Mouse (Mus musculus) limb, embryonic 12.5 days (tissue): Measurements from ENCODE around the gene Gxylt1. TPM values are rescaled to one million over a fixed set of nuclear protein-coding genes. Genes with fewer than 3 reads are reported as not detected.
A peak's percentile ranks its signal among the peaks of the same experiment; 100 is the strongest.

ENCODE experiments used
- ATAC-seq: fragments of 200-750 bp; cut with Nextera tagmentation; 2 replicates; pipeline ENCODE4 v1.8.0; 2017; ENCODE audit warnings: low read depth, moderate TSS enrichment; ENCODE audit not compliant: insufficient number of reproducible peaks, insufficient read depth, low FRiP score, low TSS enrichment
- H3K27ac ChIP-seq: fragments of 300-500 bp; sonication (generic); 2 replicates; pipeline ENCODE4 v1.5.1; 2016; ENCODE audit warnings: mild to moderate bottlenecking, moderate library complexity
- H3K27me3 ChIP-seq: fragments of 300-500 bp; sonication (generic); 2 replicates; pipeline ENCODE4 v1.6.1; 2016; ENCODE audit warnings: mild to moderate bottlenecking, moderate library complexity
- H3K36me3 ChIP-seq: fragments of 300-500 bp; sonication (generic); 2 replicates; pipeline ENCODE4 v1.6.1; 2016; ENCODE audit warnings: mild to moderate bottlenecking, moderate library complexity
- H3K4me1 ChIP-seq: fragments of 300-500 bp; sonication (generic); replicated peaks from 2 replicates; pipeline ENCODE4 v1.6.1; 2016
- H3K4me2 ChIP-seq: fragments of 300-500 bp; sonication (generic); 2 replicates; pipeline ENCODE4 v1.6.1; 2016; ENCODE audit warnings: mild to moderate bottlenecking, moderate library complexity
- H3K4me3 ChIP-seq: fragments of 300-500 bp; sonication (generic); replicated peaks from 2 replicates; pipeline ENCODE4 v1.5.1; 2016; ENCODE audit warnings: mild to moderate bottlenecking
- H3K9ac ChIP-seq: fragments of 300-500 bp; sonication (generic); replicated peaks from 2 replicates; pipeline ENCODE4 v1.6.1; 2016; ENCODE audit warnings: mild to moderate bottlenecking, moderate library complexity
- H3K9me3 ChIP-seq: fragments of 300-500 bp; sonication (generic); 2 replicates; pipeline ENCODE4 v1.6.1; 2016; ENCODE audit warnings: mild to moderate bottlenecking, moderate library complexity
- WGBS: fragments of 180-500 bp; shearing (Covaris S2); methylation state at CpG from one replicate; pipeline ENCODE4 v1.1.7; 2016; 5-methylcytosine and 5-hydroxymethylcytosine counted together
- polyA plus RNA-seq: library from polyadenylated mRNA; unstranded; fragments of >200 nt; fragmentation: Nextera tagmentation; extraction: Ambion mirVana; gene quantifications from 2 replicates; pipeline ENCODE4 v1.2.1, GENCODE M21; 2016

Gene Gxylt1
- polyA plus RNA-seq, 1 experiment from 2014 or later: 25.9 TPM

DNA sequence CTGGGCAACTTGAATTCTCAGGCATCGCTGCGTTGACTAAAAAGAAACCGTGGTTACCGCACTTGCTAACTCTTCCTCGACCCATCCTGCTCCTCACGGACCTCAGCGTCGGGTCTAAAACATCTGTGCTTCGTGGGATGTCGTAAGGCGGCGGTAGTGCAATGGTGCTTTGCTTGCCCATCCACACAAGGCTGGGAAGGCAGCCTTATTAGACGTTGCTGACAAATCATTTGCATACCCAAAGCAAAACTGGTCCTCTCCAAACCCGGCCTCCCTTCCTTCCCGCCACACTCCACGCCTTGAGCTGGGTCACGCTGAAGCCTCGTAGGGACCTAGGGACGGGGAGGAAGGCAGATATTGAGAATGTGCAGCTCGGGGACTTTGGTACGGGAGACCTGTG lies 644 bp upstream of the Gxylt1 start:
- Histone ChIP-seq H3K27me3 (no peaks in the 10 kb centered on the region), H3K4me1 (peaks cover 28% of the 10 kb centered on the region), H3K4me2 (peak overlapping the region; percentile 93), H3K9me3 (no peaks in the 10 kb centered on the region), H3K27ac (peak overlapping the region; percentile 78), H3K4me3 (peak overlapping the region; percentile 86), H3K36me3 (peaks cover 11% of the 10 kb centered on the region; the same call in 1 of the 2 replicates), H3K9ac (peak overlapping the region; percentile 91)
- under 1% methylated on average over 21 of the region's 21 CpGs for WGBS
- ATAC-seq: peak; percentile 50

DNA sequence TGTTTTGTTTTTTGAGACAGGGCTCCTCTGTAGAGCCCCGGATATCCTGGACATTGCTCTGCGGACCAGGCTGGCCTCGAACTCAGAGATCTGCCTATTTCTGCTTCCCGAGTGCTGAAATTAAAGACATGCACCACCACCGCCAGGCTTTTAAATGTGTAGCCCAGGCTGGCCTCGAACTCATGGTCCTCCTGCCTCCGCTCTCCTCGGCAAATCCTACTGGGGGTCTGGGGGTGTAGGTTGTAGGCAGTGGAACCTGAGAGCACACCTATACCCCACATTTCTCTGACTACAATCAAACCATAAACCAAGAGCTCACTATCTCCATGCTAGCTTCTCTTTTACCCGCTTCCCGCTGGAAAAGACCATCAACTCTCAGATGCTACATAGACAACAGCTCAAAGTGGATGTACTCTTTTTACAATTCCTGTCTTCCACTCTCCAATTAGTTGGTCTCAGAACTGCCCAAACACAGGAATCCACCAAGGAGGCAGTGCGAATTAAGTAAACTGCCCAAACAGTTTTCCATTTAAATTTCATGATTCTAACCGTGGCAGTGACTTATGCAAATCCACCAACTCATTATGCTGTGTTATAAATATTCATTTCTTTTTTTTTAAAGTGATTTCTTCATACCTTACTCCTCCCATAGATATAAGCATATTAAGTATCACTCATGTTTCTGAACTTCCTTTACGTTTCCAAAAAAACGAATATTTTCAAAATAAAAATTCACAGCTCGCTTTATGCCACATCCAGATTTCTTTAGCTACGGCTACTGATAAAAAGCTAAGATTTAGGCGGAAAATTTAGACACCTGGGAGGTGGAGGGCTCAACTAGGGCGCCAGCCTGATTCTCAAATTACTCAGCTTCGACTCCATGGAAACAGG lies 946 bp downstream of the Gxylt1 start:
- no peaks in the 10 kb centered on the region for H3K9me3 ChIP-seq
- no peaks in the 10 kb centered on the region for H3K27me3 ChIP-seq
- no peak for ATAC-seq
- peak overlapping the region; percentile 93 for H3K27ac ChIP-seq
- WGBS: 44% methylated on average over 19 of the region's 19 CpGs
- H3K36me3 ChIP-seq: peaks cover 13% of the 10 kb centered on the region; the same call in 1 of the 2 replicates
- peak overlapping the region; percentile 93 for H3K4me2 ChIP-seq
- peaks cover 28% of the 10 kb centered on the region for H3K4me1 ChIP-seq
- H3K4me3 ChIP-seq: peak overlapping the region; percentile 86
- H3K9ac ChIP-seq: peak overlapping the region; percentile 91

DNA sequence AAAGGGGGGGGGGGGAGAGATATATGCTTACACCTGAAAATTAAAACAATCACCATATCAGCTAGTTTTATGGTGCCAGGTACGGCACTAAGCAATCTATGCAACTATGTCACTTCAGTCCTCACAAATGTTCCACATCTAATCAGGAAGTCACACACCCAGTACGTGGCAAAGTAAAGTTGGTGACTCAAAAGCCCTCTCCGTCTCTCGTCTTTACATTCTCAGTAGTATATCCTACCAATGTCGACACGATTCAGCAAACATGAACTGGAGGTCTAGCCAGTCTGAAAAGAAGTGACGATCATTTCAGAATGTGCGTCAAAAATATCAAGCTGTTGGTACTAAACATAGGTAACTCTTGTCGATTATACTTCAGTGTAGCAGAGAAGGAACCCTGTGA lies 2.0 kb downstream of the Gxylt1 start:
- Histone ChIP-seq H3K9ac (0 out of 2 replicates have a peak overlapping the region, but pooled peaks have one; percentile 12), H3K4me1 (peaks cover 28% of the 10 kb centered on the region), H3K4me2 (peak overlapping the region; percentile 93; the same call in 1 of the 2 replicates), H3K27ac (no peak overlapping the region), H3K4me3 (no peak overlapping the region), H3K36me3 (peaks cover 11% of the 10 kb centered on the region; the same call in 1 of the 2 replicates), H3K27me3 (no peaks in the 10 kb centered on the region), H3K9me3 (no peaks in the 10 kb centered on the region)
- ATAC-seq: no peak
- 94% methylated on average over 9 of the region's 9 CpGs for WGBS

DNA sequence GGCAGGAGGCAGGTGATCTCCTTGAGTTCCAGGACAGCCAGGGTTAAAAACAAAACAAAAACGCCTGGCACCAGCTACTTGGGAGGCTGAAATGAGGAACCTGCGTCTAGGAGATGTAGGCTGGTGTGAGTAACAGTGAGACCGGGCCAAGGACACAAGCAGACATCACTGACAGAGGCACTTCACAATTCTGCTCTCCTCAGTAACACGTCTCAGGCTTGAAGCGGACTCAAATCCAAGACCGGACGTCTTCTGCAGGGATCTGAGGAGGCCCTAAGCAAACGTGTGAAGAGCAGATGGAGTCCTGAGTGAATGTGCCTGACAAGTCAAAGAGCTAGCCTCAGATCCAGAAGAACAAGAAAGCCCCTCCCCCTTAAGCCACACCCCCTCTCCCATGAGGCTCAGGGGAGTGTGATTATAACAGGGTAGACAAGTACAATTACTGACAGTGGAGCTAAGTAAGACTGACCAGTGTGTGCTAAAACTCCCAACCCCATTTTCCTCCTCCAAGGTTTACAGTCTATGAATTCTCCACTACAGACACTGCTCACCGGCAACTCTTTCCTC lies 4.6 kb downstream of the Gxylt1 start:
- ATAC-seq: no peak
- Histone ChIP-seq H3K9me3 (no peaks in the 10 kb centered on the region), H3K4me2 (no peak overlapping the region), H3K9ac (no peak overlapping the region), H3K27me3 (no peaks in the 10 kb centered on the region), H3K4me1 (peaks cover 23% of the 10 kb centered on the region), H3K27ac (no peak overlapping the region), H3K36me3 (peaks cover 11% of the 10 kb centered on the region; the same call in 1 of the 2 replicates), H3K4me3 (no peak overlapping the region)
- 84% methylated on average over 9 of the region's 9 CpGs for WGBS

DNA sequence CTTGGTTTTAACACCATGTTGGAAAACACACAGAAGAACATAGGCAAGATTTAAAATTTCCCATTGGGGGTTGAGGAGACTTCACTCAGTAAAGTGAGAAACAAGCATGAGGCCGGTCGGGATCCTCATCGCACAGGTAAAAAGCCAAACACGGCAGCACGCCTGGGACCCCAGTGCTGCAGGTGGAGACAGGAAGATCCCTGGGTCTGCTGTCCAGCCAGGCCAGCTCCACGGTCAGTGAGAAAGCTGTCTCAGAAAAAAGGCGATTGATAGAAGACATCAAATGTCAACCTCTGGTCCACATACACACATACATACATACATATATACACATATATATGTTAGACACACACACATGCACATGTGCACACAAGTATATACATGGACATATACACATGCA lies 5.4 kb downstream of the Gxylt1 start:
- H3K27me3 ChIP-seq: no peaks in the 10 kb centered on the region
- H3K4me1 ChIP-seq: peaks cover 23% of the 10 kb centered on the region
- no peak for ATAC-seq
- H3K9me3 ChIP-seq: no peaks in the 10 kb centered on the region
- no peak overlapping the region for H3K27ac ChIP-seq
- H3K4me3 ChIP-seq: no peak overlapping the region
- no peak overlapping the region for H3K9ac ChIP-seq
- H3K4me2 ChIP-seq: no peak overlapping the region
- H3K36me3 ChIP-seq: peaks cover 14% of the 10 kb centered on the region; the same call in 1 of the 2 replicates
- WGBS: 95% methylated on average over 7 of the region's 7 CpGs

DNA sequence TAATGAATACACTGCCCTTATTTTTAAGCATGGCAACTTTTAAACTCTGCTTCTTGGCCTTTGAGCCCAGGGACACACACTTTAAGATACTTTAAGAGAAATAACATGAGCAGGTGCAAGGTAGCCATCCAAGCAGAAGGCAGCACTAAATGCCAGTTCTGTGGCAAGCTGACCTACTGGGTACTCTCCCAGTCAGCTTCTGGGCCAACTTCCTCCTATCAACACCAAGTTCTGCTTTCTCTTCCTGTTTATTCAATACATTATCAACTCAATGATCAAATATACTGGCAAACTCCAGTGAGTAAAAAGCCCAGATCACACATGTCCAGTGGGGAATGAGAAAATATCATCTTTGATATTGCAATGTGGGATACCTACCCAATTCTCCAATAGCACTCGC lies 7.0 kb downstream of the Gxylt1 start:
- Histone ChIP-seq H3K9ac (no peak overlapping the region), H3K36me3 (peaks cover 20% of the 10 kb centered on the region; the same call in 1 of the 2 replicates), H3K9me3 (no peaks in the 10 kb centered on the region), H3K27me3 (no peaks in the 10 kb centered on the region), H3K4me3 (no peak overlapping the region), H3K4me2 (no peak overlapping the region), H3K27ac (no peak overlapping the region), H3K4me1 (peaks cover 12% of the 10 kb centered on the region)
- 90% methylated on average over 1 of the region's 1 CpGs for WGBS
- ATAC-seq: no peak

DNA sequence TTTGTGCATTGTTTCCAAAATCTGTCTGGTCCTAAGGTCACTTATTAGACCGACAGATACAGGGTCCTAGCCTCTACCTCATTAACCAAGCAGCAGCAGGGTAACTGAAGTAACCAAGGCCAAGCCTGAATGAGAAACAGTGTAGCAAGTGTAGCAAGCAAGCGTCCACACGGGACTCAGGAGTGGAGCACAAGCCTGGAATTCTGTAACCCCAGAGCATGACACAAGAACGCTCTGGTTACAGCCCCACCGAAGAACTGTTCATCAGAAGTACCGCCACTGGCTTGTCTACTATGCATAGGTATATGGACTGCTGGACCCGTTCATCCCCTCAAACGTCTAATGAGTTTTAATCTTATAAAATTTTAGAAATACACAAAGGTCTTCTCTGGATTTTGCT lies 7.5 kb downstream of the Gxylt1 start:
- no peak overlapping the region for H3K9ac ChIP-seq
- peaks cover 7% of the 10 kb centered on the region for H3K4me1 ChIP-seq
- H3K27ac ChIP-seq: no peak overlapping the region
- H3K4me2 ChIP-seq: no peak overlapping the region
- peaks cover 19% of the 10 kb centered on the region; the same call in 1 of the 2 replicates for H3K36me3 ChIP-seq
- 84% methylated on average over 8 of the region's 8 CpGs for WGBS
- no peaks in the 10 kb centered on the region for H3K27me3 ChIP-seq
- no peaks in the 10 kb centered on the region for H3K9me3 ChIP-seq
- no peak overlapping the region for H3K4me3 ChIP-seq
- no peak for ATAC-seq

DNA sequence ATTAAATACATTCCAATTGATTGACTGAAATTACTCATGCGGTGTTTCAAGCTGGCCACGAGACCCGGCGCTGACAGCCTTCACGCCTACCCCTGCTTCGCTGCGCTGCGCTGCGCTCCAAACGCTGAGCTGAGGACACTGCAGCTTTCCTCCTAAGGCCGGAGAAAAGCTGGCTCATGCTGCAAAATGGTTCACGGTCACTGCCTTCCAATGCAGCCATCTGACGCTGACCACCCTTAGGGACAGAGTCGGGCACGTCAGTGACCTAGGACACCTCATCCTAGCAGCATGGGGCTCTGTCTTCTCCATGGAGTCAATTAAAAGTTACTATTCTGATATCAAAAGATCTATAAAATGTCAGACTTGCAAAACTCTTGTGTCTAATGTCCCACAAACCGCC lies 8.6 kb downstream of the Gxylt1 start:
- no peak overlapping the region for H3K4me3 ChIP-seq
- ATAC-seq: no peak
- peaks cover 20% of the 10 kb centered on the region for H3K36me3 ChIP-seq
- H3K4me2 ChIP-seq: no peak overlapping the region
- H3K9me3 ChIP-seq: no peaks in the 10 kb centered on the region
- peaks cover 4% of the 10 kb centered on the region for H3K4me1 ChIP-seq
- no peak overlapping the region for H3K27ac ChIP-seq
- no peak overlapping the region for H3K9ac ChIP-seq
- no peaks in the 10 kb centered on the region for H3K27me3 ChIP-seq
- WGBS: 84% methylated on average over 16 of the region's 16 CpGs

DNA sequence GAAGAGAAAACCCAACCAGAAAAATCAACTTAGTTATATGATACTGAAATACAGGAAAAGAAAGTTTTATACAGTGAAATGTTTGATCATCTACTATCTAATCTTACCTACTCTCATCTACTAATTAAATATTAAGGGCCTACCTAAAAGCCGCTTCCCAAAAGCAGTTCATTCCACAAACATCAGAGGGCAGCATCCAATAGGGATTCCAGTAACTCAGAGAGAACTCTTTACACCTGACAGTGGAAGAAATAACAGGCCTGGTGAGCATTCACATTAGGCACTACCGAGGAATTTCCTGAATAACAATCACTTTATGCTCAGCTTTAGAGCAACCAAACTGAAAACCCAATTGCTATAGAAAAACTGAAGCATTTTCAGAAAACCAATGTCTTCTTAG lies 9.3 kb downstream of the Gxylt1 start:
- Histone ChIP-seq H3K4me2 (no peak overlapping the region), H3K36me3 (peaks cover 25% of the 10 kb centered on the region), H3K9ac (no peak overlapping the region), H3K4me1 (peaks cover 4% of the 10 kb centered on the region), H3K4me3 (no peak overlapping the region), H3K27ac (no peak overlapping the region), H3K9me3 (no peaks in the 10 kb centered on the region), H3K27me3 (no peaks in the 10 kb centered on the region)
- ATAC-seq: no peak
- WGBS: 59% methylated on average over 2 of the region's 2 CpGs

DNA sequence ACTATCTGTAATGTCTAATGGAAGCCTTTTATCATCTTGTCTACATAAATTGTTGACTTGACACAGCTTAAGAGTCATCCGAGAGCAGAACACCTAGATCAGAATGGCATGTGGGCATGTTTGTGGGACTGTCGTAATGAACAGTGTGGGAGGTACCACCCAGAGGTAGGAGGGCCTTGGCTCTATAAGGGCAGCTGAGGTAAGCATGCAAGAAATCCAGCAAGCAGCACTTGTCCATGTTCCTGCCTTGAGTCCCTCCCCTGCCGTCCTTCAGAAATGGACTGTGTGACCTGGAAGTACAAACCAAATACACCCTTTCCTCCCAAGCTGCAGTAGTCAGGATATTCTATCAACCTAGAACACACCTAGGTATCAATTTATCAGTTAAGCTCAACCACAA lies 9.7 kb downstream of the Gxylt1 start:
- H3K27me3 ChIP-seq: no peaks in the 10 kb centered on the region
- 74% methylated on average over 3 of the region's 3 CpGs for WGBS
- H3K4me1 ChIP-seq: peaks cover 4% of the 10 kb centered on the region
- H3K9me3 ChIP-seq: no peaks in the 10 kb centered on the region
- no peak overlapping the region for H3K4me2 ChIP-seq
- peaks cover 24% of the 10 kb centered on the region for H3K36me3 ChIP-seq
- H3K9ac ChIP-seq: no peak overlapping the region
- no peak overlapping the region for H3K27ac ChIP-seq
- H3K4me3 ChIP-seq: no peak overlapping the region
- ATAC-seq: no peak

DNA sequence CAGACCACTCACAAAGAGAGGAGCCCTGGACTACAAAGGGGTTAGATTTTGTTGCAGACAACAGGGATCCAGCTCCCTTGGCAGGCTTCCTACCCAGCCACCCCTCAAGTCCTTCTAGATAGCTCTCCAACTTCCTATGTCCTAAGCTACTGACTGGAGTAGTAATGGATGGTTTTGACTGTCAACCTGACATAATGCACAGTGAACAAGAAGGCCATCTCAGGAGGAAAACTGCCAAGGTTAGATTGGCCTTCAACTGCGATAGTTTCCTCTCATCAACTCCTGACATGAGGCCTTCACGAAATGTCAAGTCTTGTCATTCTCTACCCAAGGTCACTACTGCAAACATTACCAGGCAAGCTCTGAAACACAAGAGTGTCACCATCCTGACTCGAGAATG lies 10.8 kb downstream of the Gxylt1 start:
- Histone ChIP-seq H3K4me2 (no peak overlapping the region), H3K36me3 (peaks cover 22% of the 10 kb centered on the region), H3K4me1 (peaks cover 4% of the 10 kb centered on the region), H3K9me3 (no peaks in the 10 kb centered on the region), H3K27me3 (no peaks in the 10 kb centered on the region), H3K27ac (no peak overlapping the region), H3K4me3 (no peak overlapping the region), H3K9ac (no peak overlapping the region)
- WGBS: 96% methylated on average over 3 of the region's 3 CpGs
- ATAC-seq: no peak
